Mouse (Mus musculus): ENCODE results near the gene Impg1. TPM values are rescaled to one million over a fixed set of nuclear protein-coding genes. Genes with fewer than 3 reads are reported as not detected.
A peak's percentile ranks its signal among the peaks of the same experiment; 100 is the strongest.

The Impg1 gene
- polyA plus RNA-seq, 1 experiment from 2014 or later: not detected

DNA sequence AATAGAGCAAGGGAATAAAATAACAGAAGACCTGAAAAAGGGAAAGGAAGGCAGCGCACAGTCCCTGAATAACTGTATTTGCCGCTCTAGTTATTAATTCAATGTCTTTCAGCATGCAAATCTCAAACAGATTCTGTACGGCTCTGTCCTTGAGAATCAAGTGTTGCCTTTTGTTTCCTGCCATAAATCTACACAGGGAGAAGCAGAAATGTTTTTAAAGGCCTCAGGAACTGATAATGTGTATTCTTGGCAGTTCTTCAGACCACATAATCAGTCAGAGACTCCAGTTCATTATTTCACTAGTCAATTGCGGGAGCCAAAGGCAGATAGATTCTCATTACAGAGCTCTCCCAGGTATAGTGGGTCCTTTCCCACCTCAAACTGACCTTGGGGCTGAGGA lies 82.6 kb downstream of the Impg1 start:
- Histone ChIP-seq H3K4me3 (no peak overlapping the region), H3K9ac (no peak overlapping the region), H3K4me1 (no peaks in the 10 kb centered on the region), H3K36me3 (no peaks in the 10 kb centered on the region), H3K4me2 (no peak overlapping the region), H3K27ac (no peak overlapping the region), H3K9me3 (no peaks in the 10 kb centered on the region), H3K27me3 (no peaks in the 10 kb centered on the region)
- 67% methylated on average over 4 of the region's 4 CpGs for WGBS
- ATAC-seq (ENCODE audit: insufficient number of reproducible peaks, low FRiP score, low TSS enrichment, low read depth): no peak

DNA sequence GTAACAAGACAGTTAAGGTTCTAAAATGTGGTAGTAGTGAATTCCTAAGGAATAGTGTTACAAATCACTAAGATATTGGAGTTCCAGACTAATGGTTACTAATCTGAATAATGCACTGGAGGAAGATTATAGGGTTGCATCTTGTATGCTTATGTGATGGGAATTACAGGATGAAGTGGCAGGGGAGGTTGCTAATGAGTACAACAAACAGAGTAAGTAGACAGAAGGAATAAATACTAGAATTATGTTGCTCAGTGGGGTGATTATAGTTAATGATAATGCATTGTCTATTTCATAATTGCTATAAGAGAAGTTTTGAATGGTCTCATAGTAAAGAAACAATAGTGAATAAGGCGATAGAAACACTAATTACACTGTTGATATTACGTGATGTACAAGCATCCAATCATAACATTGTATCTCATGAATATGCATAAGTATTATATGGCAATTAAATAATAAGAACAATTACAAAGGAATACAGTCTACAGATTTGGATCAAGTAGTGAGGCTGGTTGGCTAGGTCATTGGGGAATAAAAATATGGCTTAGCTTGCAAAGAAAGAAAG lies 85.1 kb downstream of the Impg1 start:
- H3K9ac ChIP-seq: no peak overlapping the region
- no peak overlapping the region for H3K4me2 ChIP-seq
- no peaks in the 10 kb centered on the region for H3K27me3 ChIP-seq
- no peak for ATAC-seq (ENCODE audit: insufficient number of reproducible peaks, low FRiP score, low TSS enrichment, low read depth)
- no peaks in the 10 kb centered on the region for H3K4me1 ChIP-seq
- no peak overlapping the region for H3K27ac ChIP-seq
- 85% methylated on average over 2 of the region's 2 CpGs for WGBS
- no peaks in the 10 kb centered on the region for H3K9me3 ChIP-seq
- H3K36me3 ChIP-seq: no peaks in the 10 kb centered on the region
- H3K4me3 ChIP-seq: no peak overlapping the region

DNA sequence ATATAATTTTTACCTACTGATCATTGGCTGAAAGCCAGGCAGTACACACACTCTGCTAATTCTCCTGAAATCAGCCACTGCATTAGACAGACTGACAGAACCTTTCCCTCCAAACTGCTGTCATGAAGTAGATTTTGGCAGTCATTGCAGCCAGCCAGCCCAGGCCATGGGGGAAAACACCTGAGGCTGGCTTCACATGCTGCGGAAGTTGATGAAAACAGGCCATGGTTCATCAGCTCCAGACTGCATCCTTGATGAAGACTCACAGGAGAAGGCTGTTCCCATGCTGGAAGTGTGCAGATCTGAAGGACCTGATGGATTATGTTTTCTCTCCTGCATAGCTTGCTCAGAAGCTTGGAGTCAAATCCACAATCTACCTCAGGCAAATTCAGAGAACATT lies 91.2 kb downstream of the Impg1 start:
- no peak overlapping the region for H3K9ac ChIP-seq
- ATAC-seq (ENCODE audit: insufficient number of reproducible peaks, low FRiP score, low TSS enrichment, low read depth): no peak

DNA sequence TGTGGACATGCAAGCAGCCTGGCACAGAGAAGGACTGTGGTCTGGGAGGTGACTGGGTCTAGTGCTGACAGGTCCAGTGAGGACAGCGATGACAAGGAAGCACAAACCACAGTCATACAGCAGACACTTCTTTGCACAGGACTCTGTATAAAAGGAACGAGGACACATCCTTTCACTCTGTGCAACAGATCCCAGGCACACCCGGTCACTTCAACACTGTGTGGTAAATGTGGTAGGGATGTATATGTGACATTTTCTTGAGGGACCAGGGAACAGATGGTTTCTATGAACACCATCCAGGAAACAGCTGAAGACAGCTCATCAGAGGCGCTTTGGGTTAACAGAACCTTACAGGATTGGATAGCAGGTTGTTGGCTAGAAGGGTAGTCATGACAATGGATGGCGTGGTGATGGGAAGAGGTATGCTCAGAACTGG lies 92.0 kb downstream of the Impg1 start:
- Histone ChIP-seq H3K4me3 (no peak overlapping the region), H3K36me3 (no peaks in the 10 kb centered on the region), H3K9ac (no peak overlapping the region), H3K4me1 (no peaks in the 10 kb centered on the region), H3K4me2 (no peak overlapping the region), H3K9me3 (no peaks in the 10 kb centered on the region), H3K27me3 (no peaks in the 10 kb centered on the region), H3K27ac (no peak overlapping the region)
- WGBS: 82% methylated on average over 5 of the region's 5 CpGs
- ATAC-seq (ENCODE audit: insufficient number of reproducible peaks, low FRiP score, low TSS enrichment, low read depth): no peak

More for the DNA sequence above, 91.2 kb downstream of the Impg1 start:
- no peak overlapping the region for H3K4me2 ChIP-seq
- WGBS: 82% methylated on average over 1 of the region's 1 CpGs
- no peak overlapping the region for H3K4me3 ChIP-seq
- no peak overlapping the region for H3K27ac ChIP-seq
- no peaks in the 10 kb centered on the region for H3K4me1 ChIP-seq
- no peaks in the 10 kb centered on the region for H3K27me3 ChIP-seq
- no peaks in the 10 kb centered on the region for H3K9me3 ChIP-seq
- H3K36me3 ChIP-seq: no peaks in the 10 kb centered on the region

DNA sequence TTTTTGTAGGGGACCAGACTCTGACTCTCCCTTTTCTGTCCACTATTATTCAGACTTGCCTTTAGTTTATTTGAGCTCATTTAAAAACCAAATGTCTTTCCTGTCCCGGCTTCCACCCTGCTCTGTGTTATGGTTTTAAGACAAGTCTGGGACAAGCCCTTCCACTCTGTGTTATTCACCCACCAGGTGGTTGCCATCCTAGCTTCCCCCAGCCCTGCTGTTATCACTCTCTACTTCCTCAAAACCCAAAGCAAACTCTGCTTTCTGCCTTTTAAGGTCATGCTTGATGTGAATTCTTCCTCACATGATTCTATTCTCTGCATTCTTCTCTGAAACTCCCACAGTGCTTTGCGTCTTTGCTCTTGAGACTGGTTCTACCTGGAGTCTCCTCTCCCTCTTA lies 96.6 kb downstream of the Impg1 start:
- Histone ChIP-seq H3K4me2 (no peak overlapping the region), H3K36me3 (no peaks in the 10 kb centered on the region), H3K27me3 (no peaks in the 10 kb centered on the region), H3K4me1 (no peaks in the 10 kb centered on the region), H3K4me3 (no peak overlapping the region), H3K9me3 (no peaks in the 10 kb centered on the region), H3K9ac (no peak overlapping the region), H3K27ac (no peak overlapping the region)
- 68% methylated on average over 2 of the region's 2 CpGs for WGBS
- no peak for ATAC-seq (ENCODE audit: insufficient number of reproducible peaks, low FRiP score, low TSS enrichment, low read depth)

DNA sequence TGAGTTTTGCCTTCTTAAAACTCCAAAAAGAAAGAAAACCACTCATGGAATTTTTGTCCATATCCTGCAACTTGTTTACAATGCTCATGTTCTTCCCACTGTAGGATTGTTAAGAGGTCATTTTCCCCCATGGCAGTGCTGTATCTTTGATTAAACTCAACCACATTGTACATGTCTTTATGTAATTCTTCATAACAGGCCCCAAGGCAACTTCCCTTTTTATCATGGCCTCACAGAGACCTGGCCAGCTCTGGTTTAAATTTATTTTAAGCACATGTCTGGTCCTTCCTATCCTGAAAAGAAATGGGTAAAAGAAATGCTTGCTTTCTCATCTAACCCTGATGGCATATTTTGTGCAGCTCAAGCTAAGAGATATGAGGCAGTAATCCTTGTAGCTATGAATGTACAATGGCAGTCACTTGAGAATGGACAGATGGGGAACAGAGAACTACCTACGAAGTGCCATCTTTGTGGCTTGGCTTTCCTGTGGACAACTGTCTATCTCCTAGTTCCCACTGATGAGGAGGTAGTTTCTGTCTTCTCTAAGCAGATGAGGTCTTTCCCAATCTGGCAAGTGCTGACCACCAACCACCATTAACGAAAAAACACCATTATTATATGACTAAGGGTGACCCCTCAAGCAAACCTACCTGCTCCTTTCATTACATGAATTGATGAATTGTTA lies 97.6 kb downstream of the Impg1 start:
- H3K4me1 ChIP-seq: no peaks in the 10 kb centered on the region
- no peaks in the 10 kb centered on the region for H3K27me3 ChIP-seq
- H3K9ac ChIP-seq: no peak overlapping the region
- H3K9me3 ChIP-seq: no peaks in the 10 kb centered on the region
- H3K36me3 ChIP-seq: no peaks in the 10 kb centered on the region
- no peak for ATAC-seq (ENCODE audit: insufficient number of reproducible peaks, low FRiP score, low TSS enrichment, low read depth)
- H3K27ac ChIP-seq: no peak overlapping the region
- H3K4me3 ChIP-seq: no peak overlapping the region
- WGBS: 76% methylated on average over 2 of the region's 2 CpGs
- H3K4me2 ChIP-seq: no peak overlapping the region

DNA sequence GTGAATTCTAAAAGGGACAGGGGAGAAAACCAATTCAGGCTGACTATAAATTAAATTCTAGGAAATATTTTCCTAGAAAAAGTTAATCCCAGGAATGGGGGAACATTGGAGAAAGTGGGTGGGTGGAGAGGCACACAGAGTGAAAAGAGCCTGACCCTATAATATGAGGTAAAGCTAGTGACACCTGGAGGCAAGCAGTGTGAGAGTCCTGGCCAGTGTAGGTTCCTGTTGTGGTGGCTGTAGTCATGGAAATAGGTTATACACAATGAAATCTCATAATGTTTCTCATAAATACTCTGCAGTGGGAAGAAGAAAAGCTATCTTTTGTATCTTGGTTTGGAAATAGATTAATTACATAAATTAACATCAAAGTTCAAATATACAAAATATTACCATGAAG lies 105.2 kb downstream of the Impg1 start:
- no peaks in the 10 kb centered on the region for H3K36me3 ChIP-seq
- no peaks in the 10 kb centered on the region for H3K4me1 ChIP-seq
- H3K4me2 ChIP-seq: no peak overlapping the region
- no peak overlapping the region for H3K27ac ChIP-seq
- ATAC-seq (ENCODE audit: insufficient number of reproducible peaks, low FRiP score, low TSS enrichment, low read depth): no peak
- no peaks in the 10 kb centered on the region for H3K9me3 ChIP-seq
- no peak overlapping the region for H3K4me3 ChIP-seq
- no peak overlapping the region for H3K9ac ChIP-seq
- H3K27me3 ChIP-seq: no peaks in the 10 kb centered on the region

DNA sequence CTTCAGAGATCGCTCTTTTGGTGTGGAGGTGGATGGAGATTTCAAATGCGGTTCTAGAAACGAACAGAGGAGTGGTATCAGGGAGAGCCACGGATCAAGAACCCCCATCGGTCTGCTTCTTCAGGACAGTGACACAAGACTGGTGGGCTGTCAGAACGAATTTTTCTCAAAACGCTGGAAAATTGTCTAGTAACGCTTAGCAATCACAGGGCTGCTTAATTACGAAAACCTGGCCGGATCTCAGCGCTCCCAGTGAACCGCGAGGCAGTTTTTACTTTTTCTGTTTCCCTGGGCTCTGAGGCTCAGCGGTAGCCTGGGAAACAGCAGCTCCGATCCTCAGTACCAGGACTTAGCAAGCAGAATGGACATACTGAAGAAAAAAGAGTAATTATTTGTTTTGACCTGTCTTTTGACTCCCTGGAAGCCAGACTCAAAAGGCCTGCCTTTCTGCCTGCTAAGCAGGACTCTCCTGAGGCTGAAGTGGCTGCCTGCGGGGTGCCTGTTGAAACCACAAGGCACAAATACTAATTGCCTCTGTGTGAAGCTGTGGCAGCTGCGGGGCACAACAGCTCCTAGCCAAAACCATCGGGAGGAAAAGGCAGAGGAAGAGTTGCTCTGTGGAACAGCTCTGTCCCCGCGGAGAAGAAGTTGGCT lies 113.5 kb downstream of the Impg1 start:
- H3K4me2 ChIP-seq: peak overlapping the region; percentile 33; the same call in 1 of the 2 replicates
- H3K9ac ChIP-seq: no peak overlapping the region
- no peak for ATAC-seq (ENCODE audit: insufficient number of reproducible peaks, low FRiP score, low TSS enrichment, low read depth)

DNA sequence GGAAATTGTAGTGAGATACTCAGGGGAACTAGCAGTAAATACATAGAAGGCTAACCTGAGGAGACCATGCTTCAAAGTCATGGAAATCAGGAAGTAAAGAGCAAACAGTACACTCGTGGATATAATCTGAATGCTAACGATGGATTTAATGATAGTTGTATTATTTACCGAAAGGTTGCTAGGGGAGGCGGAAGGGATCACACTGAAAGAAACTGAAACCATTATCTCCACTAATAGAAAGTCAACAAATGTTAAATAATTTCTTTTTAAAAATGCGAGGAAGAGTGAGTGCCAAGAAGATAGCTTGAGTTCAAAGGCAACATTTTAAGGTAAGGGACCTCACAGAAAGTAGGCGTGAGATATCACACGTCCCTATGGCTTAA lies 114.0 kb downstream of the Impg1 start:
- 69% methylated on average over 7 of the region's 7 CpGs for WGBS
- Histone ChIP-seq H3K9ac (no peak overlapping the region), H3K4me2 (no peak overlapping the region), H3K4me1 (no peaks in the 10 kb centered on the region), H3K4me3 (no peak overlapping the region), H3K9me3 (no peaks in the 10 kb centered on the region), H3K27ac (no peak overlapping the region), H3K27me3 (no peaks in the 10 kb centered on the region), H3K36me3 (no peaks in the 10 kb centered on the region)
- ATAC-seq (ENCODE audit: insufficient number of reproducible peaks, low FRiP score, low TSS enrichment, low read depth): no peak

More for the DNA sequence above, 113.5 kb downstream of the Impg1 start:
- Histone ChIP-seq H3K9me3 (no peaks in the 10 kb centered on the region), H3K4me1 (no peaks in the 10 kb centered on the region), H3K27me3 (no peaks in the 10 kb centered on the region), H3K4me3 (no peak overlapping the region), H3K27ac (no peak overlapping the region), H3K36me3 (no peaks in the 10 kb centered on the region)
- 40% methylated on average over 20 of the region's 20 CpGs for WGBS

DNA sequence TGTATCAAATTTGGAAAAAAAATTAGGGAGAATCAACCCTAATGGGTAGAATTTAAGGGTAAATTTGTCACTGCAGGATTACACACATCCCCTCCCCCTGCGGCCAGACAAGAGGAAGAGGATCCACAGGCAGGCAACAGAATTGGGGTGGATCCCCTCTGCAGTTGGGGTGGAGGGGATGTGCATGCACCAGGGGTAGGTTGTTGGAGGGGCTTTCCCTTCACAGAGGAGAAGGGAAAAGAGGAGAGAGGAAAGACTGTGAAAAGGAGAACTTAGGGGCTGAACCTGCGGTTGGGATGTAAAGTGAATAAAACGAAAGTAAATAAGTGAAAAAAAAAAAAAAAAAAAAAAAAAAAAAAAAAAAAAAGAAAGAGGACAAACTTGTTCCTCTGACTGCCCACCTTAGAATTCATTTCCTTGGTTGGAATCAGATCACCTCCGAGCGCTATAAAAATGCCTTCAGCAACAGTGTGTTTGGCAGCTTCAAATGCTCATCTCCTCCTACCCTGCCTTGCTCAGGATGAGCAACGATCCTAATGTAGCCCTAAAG lies 120.8 kb downstream of the Impg1 start:
- no peaks in the 10 kb centered on the region for H3K4me1 ChIP-seq
- 86% methylated on average over 6 of the region's 6 CpGs for WGBS
- no peaks in the 10 kb centered on the region for H3K9me3 ChIP-seq
- H3K36me3 ChIP-seq: no peaks in the 10 kb centered on the region
- H3K4me2 ChIP-seq: no peak overlapping the region
- H3K4me3 ChIP-seq: no peak overlapping the region
- no peak overlapping the region for H3K27ac ChIP-seq
- ATAC-seq (ENCODE audit: insufficient number of reproducible peaks, low FRiP score, low TSS enrichment, low read depth): no peak
- no peaks in the 10 kb centered on the region for H3K27me3 ChIP-seq
- H3K9ac ChIP-seq: no peak overlapping the region

DNA sequence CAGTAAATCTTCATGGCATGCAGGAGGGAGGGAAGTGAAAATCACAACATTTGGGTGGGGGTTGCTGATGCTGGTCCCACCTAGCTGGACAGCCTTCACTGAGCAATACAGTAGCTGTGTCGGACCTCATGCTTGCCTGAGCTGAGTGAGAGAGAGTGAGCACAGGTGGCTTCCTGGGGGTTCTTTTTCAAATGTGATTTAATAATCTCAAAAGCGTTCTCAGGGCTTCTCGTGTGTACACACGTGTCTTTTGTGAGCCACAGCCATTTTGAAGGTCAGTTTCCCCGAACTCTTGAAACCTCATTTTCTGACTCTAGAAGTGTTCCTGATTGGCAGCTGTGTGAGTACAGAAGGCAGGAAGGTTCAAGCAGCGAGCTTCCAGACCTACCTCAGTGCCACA lies 122.8 kb downstream of the Impg1 start:
- WGBS: 87% methylated on average over 6 of the region's 6 CpGs
- H3K4me3 ChIP-seq: no peak overlapping the region
- H3K27me3 ChIP-seq: no peaks in the 10 kb centered on the region
- H3K36me3 ChIP-seq: no peaks in the 10 kb centered on the region
- no peak overlapping the region for H3K27ac ChIP-seq
- H3K4me1 ChIP-seq: no peaks in the 10 kb centered on the region
- H3K9me3 ChIP-seq: no peaks in the 10 kb centered on the region
- no peak for ATAC-seq (ENCODE audit: insufficient number of reproducible peaks, low FRiP score, low TSS enrichment, low read depth)
- no peak overlapping the region for H3K9ac ChIP-seq
- no peak overlapping the region for H3K4me2 ChIP-seq

DNA sequence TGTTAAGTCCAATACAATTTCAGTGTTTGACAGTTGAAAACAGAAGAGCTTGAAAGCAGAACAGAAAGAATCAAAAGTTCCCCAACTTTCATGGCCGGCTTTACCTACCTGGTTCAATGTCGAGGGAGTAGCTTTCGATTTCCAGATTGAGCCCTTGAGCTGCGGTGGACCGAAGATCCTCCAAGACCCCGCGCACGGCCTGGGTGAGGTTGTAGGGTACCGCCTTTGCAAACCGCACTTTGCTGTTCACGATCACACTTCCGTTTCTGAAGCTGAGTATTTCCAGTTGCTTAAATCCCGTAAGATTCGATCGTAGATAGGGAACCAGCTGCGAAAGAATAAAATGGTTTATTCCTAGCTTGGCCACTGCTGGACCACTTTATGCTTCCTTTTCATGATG lies 123.5 kb downstream of the Impg1 start:
- Histone ChIP-seq H3K9me3 (no peaks in the 10 kb centered on the region), H3K4me3 (no peak overlapping the region), H3K9ac (no peak overlapping the region), H3K36me3 (no peaks in the 10 kb centered on the region), H3K27me3 (no peaks in the 10 kb centered on the region), H3K4me1 (no peaks in the 10 kb centered on the region), H3K4me2 (no peak overlapping the region), H3K27ac (no peak overlapping the region)
- 93% methylated on average over 16 of the region's 16 CpGs for WGBS
- no peak for ATAC-seq (ENCODE audit: insufficient number of reproducible peaks, low FRiP score, low TSS enrichment, low read depth)
